Mouse (Mus musculus): Measurements from ENCODE around the gene Acp6.
"Not testable (repeated sequence)": the region's sequence is repeated elsewhere in the genome, so short reads cannot be mapped to it uniquely, and the experiment has no call there.

Acp6 gene

DNA sequence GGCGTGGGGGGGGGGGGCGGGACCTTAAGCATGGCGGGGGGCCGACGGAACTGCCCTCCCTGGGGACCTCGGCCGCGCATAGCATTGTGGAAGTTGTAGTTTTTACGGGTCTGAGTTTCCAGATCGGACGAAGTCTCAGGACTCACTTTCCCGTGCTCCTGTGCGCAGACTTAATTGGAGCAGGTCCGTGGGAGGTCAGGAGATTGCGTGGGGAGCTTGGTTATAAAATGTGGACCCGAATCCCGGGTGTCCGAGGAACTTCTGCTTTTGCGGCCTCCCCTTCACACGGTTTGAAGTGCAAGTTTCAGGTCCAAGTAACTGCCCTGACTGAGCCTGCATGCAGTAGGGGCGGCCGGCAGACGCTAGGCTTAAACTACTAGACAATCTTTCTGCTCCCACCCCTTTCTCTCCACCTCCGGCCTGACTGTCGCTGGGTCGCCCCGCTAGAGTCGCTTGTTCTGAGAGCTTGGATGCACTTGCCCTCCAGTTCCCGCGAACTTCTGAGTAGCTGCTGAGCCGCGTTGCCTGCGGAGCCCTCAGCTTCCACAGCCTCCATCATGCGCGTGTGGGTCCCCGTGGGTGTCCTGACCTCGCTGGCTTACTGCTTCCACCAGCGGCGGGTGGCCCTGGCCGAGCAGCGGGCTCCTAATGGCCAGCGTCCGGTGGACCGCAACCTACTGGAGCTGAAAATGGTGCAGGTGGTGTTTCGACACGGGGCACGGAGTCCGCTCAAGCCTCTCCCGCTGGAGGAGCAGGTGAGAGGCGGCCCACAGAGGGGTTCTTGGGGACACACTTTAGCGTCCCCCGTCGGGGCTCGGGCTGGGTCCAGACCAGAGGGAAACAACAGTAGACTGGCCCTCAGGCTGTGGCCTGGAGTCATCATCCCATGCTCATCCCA lies at the start of gene Acp6:
TSS of gene Acp6 (plus strand) at position 167 of the 898 bp plus-strand sequence.
- peak; percentile 92 for DNase-seq (ENCODE audit: low spot score)

DNA sequence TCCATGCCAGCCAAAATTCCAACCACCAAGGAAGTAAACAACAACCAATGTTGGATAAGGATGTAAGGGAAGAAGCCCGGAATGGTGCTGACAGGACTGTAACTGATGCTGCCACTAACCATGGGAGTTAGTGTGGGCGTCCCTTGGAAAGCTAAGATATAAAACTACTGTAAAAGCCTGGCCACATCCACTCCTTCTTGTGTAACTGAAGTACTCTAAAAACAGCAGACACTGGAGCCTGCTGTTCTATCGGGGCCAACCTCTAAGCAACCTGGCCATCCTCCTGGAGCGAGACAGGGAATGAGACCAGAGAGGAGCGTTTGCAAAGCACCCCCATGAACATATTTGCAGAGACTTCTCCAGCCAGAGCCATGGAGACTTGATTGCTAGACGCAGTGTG lies 41.1 kb upstream of the Acp6 start:
- DNase-seq (ENCODE audit: low spot score) = no peak

DNA sequence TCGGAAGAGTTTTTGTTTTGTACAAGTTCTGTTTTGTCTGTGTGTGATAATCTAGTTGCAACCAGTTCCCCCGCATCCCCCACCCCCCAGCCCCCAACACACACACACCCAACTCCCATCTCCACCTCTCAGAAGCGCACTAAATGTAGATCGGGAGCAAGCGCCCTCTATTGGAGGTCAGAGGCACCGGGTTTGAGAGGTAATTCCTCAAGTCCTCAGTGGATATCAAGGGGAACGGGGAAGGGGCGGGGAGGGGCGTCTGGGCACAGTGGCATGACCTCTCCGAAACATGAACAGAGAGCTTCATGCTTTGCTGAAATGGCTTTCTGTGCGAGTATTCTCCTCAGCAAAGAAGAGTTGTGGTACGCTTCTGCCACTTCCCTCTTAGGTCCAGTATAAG lies 40.3 kb upstream of the Acp6 start:
- DNase-seq (ENCODE audit: low spot score) = no peak

DNA sequence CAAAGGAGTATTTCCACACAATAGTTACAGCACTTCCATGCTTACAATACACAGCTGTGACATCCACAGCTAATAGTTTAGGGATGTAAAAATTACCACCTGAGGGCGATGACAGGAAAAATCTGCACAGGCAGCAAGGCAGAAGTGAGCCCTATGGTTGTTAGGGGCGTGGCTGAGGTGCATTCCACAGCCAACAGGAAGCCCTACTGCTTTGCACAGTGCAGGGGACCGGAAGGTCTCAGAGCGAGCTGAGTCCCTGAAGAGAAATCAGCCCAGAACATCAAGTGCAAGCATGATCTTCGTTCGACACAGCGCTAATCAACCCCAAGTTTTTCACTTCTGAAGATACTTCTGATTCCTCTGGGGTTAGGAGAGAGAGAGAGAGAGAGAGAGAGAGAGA lies 34.4 kb upstream of the Acp6 start:
- no peak for DNase-seq (ENCODE audit: low spot score)

DNA sequence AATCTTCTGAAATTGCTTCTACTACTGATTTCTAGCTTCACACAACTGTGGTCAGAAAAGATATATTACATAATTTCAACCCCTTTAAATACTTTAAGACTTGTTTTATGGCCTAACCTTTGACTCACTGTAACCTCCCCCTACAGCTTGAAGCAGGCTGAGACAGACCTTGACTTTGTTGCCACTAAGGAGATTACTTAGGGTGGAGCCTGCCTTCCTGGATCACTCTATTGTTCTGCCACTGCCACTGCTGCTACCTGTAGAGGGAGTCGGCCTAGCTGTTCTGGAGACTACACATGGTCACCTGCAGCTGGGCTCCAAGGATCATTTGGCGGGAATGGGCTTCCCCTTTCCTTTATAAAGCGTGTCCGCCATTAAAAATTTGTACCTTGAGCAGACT lies 29.2 kb upstream of the Acp6 start:
- no peak for DNase-seq (ENCODE audit: low spot score)

DNA sequence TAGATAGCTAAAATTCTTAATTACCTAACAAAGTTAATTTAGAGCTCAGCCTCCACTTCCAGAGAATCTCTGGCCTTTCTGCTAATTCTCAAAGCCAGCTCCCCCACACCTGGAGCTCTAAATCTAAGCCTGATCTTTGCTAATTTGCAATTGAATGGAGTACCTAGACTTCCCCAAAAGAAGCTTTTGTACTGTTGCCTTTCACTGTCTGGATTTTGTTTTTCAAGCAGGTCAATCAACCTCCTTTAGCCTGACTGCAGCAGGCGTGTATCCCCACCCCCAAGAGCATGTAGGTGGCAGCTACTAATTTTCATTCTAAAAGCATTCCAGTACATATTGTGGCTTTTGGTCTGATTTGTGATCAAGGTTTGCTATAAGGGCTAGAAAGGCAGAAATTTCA lies 20.9 kb upstream of the Acp6 start:
- DNase-seq (ENCODE audit: low spot score) = not testable (repeated sequence)

DNA sequence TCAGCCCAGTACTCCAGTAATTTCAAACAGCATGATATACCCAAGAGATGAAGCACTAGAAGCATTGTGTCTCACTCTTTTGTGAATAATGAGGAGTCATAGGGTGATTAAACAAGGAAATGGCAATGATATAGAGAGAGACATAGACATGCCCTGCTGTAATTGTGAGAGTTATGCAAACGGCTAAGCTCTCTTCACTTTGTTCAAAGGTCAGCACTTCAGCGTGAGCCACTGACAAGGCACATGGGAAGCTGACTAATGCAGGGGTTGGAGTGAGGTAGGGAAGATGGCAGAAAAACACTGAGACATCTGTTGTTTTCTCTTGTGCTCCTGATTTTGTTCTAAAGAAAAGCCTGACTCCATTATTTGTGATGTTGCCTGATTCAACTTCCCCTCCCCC lies 7.5 kb upstream of the Acp6 start:
- DNase-seq (ENCODE audit: low spot score) = no peak

DNA sequence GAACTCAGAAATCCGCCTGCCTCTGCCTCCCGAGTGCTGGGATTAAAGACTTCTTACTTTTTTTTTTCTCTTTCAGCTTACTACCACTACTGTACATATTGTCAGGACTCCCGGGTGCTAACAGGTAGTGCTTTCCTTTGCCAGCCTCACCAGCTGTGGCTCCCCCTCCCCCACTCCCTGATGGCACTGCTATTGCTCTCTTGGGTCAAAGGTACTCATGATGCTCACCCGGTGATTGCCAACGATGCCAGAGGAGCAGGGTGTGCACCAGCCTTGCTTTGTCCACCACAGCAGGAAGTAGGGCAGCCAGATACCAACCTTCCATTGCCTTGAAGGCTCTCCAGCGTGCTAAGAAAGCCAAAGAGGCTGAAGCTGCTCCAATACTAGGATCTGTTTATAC lies 2.1 kb upstream of the Acp6 start:
- no peak for DNase-seq (ENCODE audit: low spot score)

DNA sequence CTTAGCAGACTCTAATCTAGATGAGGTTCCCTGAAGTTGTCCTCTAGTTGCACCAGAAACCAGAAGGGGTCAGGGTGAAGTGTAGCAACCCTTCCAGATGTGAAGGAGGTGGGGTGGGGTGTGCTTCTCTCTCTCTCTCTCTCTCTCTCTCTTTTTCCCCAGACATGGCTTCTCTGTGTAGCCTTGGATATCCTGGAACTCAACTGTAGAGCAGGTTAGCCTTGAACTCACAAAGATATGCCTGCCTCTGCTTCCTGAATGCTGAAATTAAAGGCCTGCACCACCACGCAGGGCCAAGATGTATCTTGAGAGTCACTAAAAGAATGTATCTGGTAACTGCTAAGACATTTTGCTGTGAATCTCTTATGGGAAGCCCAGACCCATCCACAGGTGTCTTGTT lies 1.3 kb upstream of the Acp6 start:
- no peak for DNase-seq (ENCODE audit: low spot score)

DNA sequence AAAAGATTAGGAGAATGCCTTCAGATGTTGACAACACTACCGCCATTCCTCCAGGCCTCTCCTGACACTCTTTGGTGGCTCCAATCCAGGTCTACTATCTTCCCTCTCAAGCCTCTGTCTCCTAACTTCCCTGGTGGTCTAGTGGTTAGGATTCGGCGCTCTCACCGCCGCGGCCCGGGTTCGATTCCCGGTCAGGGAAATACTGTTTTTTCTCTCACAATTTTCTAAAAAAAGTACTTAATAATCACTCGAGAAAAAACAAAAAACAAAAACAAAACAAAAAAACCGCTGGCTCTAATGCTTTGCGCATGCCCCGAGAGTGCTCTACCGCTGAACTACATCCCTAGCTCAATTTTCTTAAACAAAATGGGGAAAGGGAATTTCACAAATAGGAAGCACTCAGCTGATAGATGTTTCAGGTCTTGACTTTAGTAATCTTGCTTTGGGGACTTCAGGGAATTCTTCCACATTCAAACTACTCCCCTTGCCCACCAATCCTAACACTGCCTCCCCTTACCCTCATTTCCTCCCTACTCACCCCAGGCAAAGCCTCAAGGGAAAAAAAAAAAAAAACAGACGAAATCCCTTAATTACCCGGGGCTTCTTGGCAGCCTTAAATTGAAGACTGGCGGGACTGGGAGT lies 498 bp upstream of the Acp6 start:
- peak; percentile 68 for DNase-seq (ENCODE audit: low spot score)

DNA sequence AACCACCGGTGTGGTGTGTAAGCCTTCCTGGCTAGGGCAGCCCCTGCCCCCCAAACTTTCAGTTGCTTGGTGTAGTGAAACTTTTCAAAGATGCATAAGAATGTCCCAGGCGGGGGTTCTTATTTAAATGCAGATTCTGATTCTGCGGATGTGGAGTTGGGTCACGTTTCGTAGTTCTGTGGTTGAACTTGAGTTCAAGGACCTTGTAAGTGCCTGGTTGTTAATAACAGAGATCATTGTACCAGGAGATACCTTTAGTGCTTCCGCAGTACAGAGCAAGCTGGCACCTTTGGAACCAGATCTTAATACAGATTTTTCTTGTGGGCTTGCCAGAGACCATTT lies 903 bp downstream of the Acp6 start:
- DNase-seq (ENCODE audit: low spot score) = no peak

DNA sequence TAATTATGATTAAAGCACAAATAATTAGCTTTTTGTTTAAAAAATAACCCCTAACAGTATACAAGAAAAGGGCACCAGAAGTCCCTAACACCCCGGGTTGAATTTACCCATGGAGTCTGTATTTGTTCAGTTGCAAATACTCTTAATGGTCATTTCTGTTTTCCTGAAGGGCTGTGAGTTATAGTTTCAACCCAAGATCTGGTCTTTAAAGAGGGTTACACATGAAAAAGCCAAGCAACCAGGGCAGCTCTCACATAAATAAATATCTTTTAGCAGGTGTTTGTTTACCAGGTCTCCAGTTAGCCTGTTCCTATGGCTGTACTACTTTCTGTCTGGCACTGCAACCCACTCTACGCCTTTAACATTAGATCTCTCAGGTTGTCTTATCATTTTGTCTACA lies 1.4 kb downstream of the Acp6 start:
- DNase-seq (ENCODE audit: low spot score) = no peak

DNA sequence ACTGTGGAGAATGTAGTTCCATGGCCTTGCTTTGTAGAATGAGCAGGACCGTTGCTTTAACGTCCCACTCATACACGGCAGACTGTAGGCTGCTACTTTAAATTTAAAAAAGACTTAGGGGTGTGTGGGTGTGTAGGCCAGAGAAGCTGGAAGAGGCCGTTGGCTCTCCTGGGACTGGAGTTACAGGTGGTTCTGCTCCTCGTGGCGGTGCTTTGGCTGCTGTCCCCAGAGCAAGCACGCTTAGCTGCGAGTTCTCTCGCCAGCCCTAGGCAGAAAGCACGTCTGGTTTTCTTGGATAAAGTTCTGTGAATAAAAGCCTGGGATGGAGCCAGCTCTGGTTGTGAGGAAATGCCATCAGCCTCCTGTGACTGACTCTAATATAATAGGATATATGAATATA lies 2.3 kb downstream of the Acp6 start:
- peak; percentile 67 for DNase-seq (ENCODE audit: low spot score)

DNA sequence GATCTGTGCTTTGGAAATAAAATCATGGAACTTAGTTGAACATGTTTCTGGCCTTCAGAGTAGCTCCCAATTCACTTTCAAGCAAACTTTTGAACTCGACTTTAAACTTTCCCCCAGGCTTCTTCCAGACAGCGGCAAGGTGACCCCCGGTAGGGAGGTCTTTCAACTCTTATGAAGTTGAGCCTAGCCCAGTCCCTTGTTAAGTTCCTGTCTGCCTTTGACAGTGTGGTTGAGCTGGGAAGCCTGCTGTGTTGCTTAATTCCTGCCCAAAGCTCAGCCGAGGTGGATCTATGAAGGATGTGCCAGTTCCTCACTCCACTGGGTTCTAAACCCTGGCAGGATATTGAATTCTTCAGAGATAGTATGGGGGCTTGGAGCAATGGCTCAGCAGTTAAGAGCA lies 3.2 kb downstream of the Acp6 start:
- no peak for DNase-seq (ENCODE audit: low spot score)

DNA sequence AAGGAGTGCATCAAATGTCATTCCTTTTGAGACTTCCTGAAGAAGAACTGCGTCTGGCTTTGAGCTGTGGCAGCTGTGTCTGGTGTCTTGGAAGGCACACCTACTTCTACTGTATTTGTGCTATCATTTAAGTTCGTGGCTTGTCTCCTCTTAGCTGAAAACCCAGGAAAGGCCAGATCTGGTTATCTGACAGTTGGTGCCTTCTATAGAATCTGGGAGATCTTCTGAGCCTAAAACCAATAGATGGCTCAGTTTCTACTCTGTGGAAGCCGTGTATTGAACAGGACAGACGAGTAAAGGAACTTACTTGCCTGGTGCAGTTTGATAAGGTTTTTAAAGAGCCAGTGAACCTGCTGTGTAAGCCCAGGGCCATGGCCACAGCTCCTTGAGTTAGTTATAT lies 5.9 kb downstream of the Acp6 start:
- no peak for DNase-seq (ENCODE audit: low spot score)

DNA sequence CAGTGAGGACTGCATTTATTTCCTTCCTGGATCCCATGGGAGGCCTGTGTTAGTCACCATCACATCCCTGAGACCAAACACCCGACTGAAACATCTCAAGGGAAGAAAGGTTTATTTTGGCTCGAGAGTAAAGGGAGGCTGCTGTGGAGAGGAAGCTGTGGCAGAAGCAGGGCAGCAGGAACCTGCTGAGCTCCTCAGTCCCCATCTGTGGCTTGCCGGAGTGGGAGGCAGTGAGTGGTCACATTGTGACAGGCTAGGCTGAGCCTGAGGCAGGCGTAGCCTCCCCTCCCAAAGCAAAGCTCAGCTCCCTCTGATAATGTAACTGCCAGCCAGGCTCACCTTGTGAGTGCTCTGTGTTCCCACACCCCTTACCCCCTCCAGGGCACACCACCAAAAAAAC lies 8.5 kb downstream of the Acp6 start:
- no peak for DNase-seq (ENCODE audit: low spot score)

DNA sequence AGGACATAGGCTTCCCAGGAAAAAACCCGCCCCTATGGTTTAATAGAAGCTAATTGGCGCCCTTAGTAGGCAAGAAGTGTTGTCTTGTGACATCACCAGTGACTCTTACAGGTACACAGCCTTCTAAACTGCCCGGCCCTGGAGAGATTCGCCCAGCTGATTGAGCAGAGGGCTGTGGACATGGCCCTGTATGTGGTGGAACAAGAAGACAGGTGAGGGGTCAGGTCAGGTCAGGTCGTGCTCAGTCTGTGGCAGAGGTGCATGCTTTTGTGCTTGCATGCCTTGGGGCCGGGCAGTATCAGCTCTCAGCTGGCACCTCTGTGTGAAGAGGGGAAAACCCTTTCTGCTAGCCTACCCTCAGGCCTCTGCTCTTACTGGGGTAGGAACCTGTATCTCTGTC lies 13.0 kb downstream of the Acp6 start:
- DNase-seq (ENCODE audit: low spot score) = no peak

DNA sequence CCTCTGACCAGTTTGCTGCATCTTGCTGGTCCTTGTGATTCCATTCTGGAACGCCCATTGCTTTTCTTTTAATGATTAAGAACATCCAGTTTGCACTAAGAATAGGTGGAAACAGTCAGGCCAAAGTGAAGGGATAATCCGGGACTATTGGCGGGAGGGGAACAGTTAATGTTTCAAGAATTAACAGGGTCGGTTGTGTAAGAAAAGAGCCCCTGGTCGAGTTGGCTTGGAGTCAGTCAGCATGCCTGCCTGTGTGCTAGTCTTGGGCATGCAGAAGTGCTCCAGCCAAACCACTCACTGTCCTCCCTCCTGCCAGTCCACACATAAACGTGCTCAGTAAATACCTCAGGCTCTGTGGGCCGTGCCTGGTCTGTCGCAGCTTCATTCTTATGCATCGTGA lies 13.7 kb downstream of the Acp6 start:
- no peak for DNase-seq (ENCODE audit: low spot score)

DNA sequence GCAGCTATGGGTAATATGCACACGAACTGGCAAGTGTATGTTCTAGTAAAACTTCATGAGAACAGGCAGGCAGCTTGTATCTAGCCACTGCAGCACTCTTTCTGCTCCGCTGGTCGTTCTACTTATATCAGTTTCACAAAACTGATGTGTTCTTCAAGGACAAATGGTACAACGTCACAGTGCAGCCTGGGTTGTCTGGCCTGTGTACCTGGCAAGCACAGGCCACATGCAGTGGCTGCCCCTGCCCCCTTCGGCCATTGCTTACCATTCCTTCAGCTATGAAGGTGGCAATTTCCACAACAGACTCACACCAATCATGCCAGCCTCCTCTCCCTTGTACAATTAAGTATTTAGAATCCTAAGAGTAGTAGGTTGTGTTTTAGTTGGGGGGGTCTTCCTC lies 14.1 kb downstream of the Acp6 start:
- no peak for DNase-seq (ENCODE audit: low spot score)

DNA sequence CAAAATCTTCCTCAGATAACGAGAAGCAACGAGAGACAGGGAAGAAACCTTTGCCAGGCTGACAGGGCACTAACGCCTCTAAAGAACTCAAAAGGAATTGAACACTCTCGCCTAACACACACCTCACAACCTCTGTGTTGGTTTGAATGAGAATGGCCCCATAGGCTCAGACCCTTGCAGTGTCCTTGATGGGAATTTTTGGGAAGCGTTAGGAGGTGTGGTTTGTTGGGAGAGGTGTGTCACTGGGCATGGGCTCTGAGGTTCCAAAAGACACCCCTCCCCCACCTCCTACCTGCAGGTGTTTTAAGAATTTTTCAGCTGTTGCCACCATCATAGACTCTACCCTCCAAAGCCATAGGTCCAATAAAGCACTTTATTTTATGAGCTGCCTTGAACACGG lies 20.3 kb downstream of the Acp6 start:
- DNase-seq (ENCODE audit: low spot score) = no peak

DNA sequence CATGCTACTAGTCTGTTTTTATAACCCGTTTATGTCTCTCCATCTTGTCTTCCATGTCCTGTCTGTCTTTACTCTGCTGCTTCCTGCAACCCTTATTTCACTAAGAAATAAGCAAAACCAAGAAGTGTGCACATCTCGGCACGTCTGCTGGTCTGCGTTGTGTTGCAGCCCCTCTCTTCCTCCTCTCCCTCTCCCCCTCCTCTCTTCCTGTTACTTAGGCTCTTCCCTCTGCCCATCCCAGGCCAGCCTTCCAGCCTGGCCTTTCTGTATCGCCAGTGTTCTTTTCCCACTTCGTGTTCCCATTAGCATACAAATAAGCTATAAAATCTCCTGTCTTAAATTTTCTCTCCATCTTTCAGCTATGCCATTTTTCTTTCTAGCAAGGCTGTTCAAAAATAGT lies 21.9 kb downstream of the Acp6 start:
- no peak for DNase-seq (ENCODE audit: low spot score)

DNA sequence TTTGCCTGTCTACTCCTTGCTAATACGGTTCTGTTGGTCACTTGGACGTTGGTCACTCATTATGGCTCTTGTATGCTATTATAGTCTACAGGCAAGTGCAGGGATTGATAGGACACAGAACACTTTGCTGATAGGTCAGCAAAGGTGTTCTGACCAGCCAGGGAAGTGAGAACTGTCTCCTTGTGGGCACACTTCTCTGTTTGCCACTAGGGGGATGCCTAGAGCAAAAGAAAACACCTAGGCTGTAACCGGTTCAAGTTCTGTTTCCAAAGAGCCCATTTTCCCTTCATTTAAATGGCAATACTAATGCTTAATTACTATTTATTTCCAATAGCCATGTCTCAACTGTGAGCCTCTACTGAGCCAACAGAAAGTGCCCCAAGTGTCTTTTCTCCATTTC lies 25.2 kb downstream of the Acp6 start:
- no peak for DNase-seq (ENCODE audit: low spot score)

DNA sequence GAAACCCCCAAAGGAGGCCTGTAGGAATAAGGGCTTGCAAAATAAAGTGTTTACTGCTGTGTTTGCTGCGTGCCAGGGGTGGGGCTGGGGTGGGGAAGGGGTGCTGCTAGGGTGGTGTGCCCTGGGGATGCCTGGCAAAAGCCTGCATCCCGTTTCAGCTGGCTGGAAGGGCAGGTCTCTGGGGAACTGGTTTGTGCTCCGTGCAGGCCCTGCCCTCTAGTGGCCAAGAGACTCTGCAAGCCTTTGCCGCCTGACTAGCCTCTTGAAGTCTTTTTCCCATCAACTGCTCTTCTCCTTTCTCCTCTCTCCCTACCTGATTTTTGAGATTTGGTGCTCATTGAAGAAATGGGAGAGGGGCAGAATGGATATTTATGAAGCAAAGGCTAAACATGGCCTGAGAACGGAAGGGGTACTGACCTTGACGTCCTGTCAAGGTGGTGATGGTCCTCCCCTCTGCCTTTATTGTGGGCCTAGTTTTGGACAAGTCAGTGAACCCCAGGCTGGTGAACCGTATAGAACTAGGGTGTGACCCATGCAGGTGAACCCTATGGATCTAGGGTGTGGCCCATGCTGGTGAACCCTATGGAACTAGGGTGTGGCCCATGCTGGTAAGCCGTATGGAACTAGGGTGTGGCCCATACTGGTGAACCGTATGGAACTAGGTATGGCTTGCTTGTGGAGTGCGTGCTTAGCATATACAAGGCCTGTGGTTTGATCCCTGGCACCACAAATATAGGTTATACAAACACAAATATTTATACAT lies 26.7 kb downstream of the Acp6 start:
- DNase-seq (ENCODE audit: low spot score) = no peak

Data from testis, postnatal 14 days (tissue).